Mouse (Mus musculus): ENCODE measurements at regions not wholly inside any gene's neighbourhood (a gene's known extent, or its start where the extent isn't known, plus 50 kb on each side); places are given as distances from the start of the nearest gene placed in this dataset.

- TF ChIP-seq CTCF (conservative IDR thresholded peaks at IDR 0.05 in 1 of 2, IDR thresholded peaks at IDR 0.05 in 1 of 2; ENCODE audit: low read depth in 2 of 2, low read length in 2 of 2), result peak; percentile 69 to 71
- peak; percentile 69 for TF ChIP-seq SMC3 (IDR thresholded peaks at IDR 0.05; ENCODE audit: low read depth, low read length)
- no peak for TF ChIP-seq ETS1 (conservative IDR thresholded peaks at IDR 0.05; ENCODE audit: low read depth, low read length)
- no peak for TF ChIP-seq POLR2A (IDR thresholded peaks at IDR 0.05; ENCODE audit: low read depth, low read length)
- TF ChIP-seq USF2 (conservative IDR thresholded peaks at IDR 0.05; ENCODE audit: low read depth, low read length), result no peak
Measured at GRCm38 (mm10) chr9:76660848-76661247, 93.9 kb upstream of the Fam83b start.

Data from CH12.LX (cell line).